Mouse (Mus musculus) common myeloid progenitor, adult 5-6 weeks (primary cell): ENCODE measurements around the gene Cfap298. TPM values are rescaled to one million over a fixed set of nuclear protein-coding genes. Genes with fewer than 3 reads are reported as not detected.

ENCODE experiments used
- ATAC-seq: replicated peaks from 2 replicates; pipeline ENCODE4 v1.8.0; 2016; ENCODE audit warnings: low read depth, mild to moderate bottlenecking, moderate TSS enrichment, inconsistent platforms; ENCODE audit not compliant: poor library complexity, severe bottlenecking
- total RNA-seq: library from RNA; stranded (forward); fragments of 200-1000, 187-1606 nt; gene quantifications from 2 replicates; pipeline ENCODE4 v1.2.3, GENCODE M21; 2017

Gene Cfap298
- 72.0 and 100.0 TPM in 2 replicates for total RNA-seq

GRCm38 (mm10) chr16:90934687-90935328 lies at the start of gene Cfap298:
Gene Cfap298 (minus strand): TSS chr16:90935114.
- ATAC-seq, result peak; percentile 96

- no peak for ATAC-seq
These were observed 36.1 kb upstream of the Cfap298 start for GRCm38 (mm10) chr16:90971004-90971403.

- ATAC-seq, result no peak
These were observed 31.3 kb upstream of the Cfap298 start for GRCm38 (mm10) chr16:90966241-90966640.

- ATAC-seq, result peak; percentile 63; the same call in 1 of the 2 replicates
These were observed 29.4 kb upstream of the Cfap298 start for GRCm38 (mm10) chr16:90964302-90964701.

- no peak for ATAC-seq
These were observed 29.0 kb upstream of the Cfap298 start for GRCm38 (mm10) chr16:90963866-90964265.

- ATAC-seq, result no peak
These were observed 28.3 kb upstream of the Cfap298 start for GRCm38 (mm10) chr16:90963231-90963630.

GRCm38 (mm10) chr16:90958301-90959085 lies 23.6 kb upstream of the Cfap298 start:
- ATAC-seq, result no peak

- ATAC-seq, result no peak
These were observed 20.6 kb upstream of the Cfap298 start for GRCm38 (mm10) chr16:90955494-90955893.

GRCm38 (mm10) chr16:90953770-90954169 lies 18.9 kb upstream of the Cfap298 start:
- ATAC-seq, result 0 out of 2 replicates have a peak, but pooled peaks have one; percentile 65

- ATAC-seq, result no peak
These were observed 18.2 kb upstream of the Cfap298 start for GRCm38 (mm10) chr16:90953147-90953546.

GRCm38 (mm10) chr16:90950354-90950963 lies 15.5 kb upstream of the Cfap298 start:
- 0 out of 2 replicates have a peak, but pooled peaks have one; percentile 50 for ATAC-seq

- ATAC-seq, result no peak
These were observed 12.1 kb upstream of the Cfap298 start for GRCm38 (mm10) chr16:90946977-90947376.

- ATAC-seq, result no peak
These were observed 6.3 kb upstream of the Cfap298 start for GRCm38 (mm10) chr16:90941246-90941645.

- peak; percentile 36 for ATAC-seq
These were observed 674 bp downstream of the Cfap298 start for GRCm38 (mm10) chr16:90934193-90934686.

GRCm38 (mm10) chr16:90933534-90934176 lies 1.3 kb downstream of the Cfap298 start:
- ATAC-seq, result no peak

GRCm38 (mm10) chr16:90927446-90927845 lies 7.5 kb downstream of the Cfap298 start:
- no peak for ATAC-seq

- ATAC-seq, result peak; percentile 90
These were observed 9.5 kb downstream of the Cfap298 start for GRCm38 (mm10) chr16:90925461-90925860.

GRCm38 (mm10) chr16:90924606-90925370 lies 10.1 kb downstream of the Cfap298 start:
- ATAC-seq, result no peak

- no peak for ATAC-seq
These were observed 13.3 kb downstream of the Cfap298 start for GRCm38 (mm10) chr16:90921471-90922159.
